Mouse (Mus musculus): ENCODE data around the gene Sh3bp1.

The Sh3bp1 gene

GRCm38 (mm10) chr15:78899740-78900584, at the start of gene Sh3bp1:
TSS of gene Sh3bp1 (plus strand) at chr15:78899768.
- DNase-seq: peak; percentile 48 to 53

DNA sequence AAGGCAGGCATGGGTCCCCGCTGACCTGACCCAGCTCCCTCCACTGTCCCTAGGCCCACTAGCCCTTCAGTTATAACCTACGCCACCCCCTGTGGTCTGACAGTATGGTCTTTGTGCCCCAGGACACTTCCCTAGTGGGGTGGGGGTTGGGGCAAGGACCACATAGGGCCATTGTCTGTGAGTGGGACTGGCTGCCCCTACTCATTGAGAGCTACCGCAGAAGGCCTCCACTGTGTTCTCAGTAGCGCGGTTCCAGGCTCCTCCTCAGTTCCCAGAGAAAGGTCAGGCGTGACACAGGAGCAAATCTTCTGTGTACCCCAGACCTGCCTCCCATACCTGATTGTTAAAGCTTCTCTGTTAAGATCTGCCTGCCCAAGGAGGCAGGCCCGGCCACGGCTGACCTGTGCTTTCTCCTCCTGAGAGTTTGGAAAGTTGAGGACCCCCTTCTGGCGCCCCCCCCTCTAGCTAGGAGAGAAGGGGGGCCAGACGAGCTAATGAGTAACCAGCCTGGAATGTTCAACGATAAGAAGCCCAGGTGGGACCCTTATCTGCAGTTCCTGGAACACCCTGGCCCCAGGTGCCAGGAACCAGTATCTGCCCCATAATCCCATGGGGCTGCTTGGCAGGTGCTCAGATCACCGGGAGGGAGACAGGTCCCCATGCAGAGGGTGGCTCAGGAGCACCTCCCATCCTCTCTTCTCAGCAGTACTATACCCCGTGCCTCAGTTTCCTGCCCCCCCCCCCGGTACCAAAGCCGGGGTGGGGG, 49.3 kb upstream of the Sh3bp1 start:
- no peak for DNase-seq

DNA sequence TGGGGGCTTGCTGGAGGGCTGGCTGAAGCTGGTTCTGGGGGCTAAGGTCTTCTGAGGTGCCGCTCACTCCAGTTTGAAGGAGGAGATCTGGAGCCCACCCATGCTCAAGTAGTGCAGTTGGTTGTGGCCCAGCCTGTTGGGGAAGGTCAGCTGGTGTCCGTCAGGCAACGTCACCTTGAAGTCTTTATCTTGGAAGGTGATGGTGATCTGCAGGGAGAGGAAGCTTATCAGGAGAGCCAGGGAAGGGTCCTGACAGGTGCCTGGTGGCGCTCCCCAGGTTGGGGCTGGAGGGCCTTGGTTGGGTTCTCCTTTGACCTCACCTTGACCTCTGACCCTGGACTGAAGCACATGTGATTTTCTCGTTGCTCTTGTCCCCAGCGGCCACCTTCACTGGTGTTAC, 48.6 kb upstream of the Sh3bp1 start:
- no peak for DNase-seq

DNA sequence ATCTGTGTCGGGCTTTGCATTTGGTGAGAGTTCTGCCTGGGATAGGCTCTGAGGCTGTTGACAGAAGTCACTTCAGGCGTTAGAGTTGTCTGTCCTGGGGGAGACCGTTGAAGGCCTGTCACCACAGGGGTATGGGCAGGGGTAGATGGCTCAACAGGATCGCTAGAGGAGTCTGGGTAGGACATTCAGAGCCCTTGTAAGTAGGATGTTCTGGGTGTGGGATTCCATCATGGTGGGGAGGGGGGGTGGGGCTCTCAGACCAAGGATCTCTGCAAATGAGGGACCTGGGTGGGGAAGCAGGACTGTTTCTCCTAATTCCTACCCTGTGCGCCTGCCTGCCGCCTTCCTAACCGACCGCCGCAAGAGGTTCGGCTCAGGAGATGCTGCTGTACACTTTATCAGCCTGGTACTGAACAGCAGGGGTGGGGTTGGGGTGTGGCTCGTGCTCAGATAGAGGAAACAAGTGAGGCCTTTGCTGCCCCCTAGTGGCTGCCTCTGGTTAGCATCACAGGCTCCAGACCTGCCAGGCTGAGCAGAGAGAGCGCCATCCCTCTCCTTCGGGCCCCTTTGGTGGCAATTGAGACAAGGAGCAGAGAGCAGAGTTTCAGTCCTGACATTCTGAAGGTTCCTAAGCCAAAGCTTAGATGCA, 47.9 kb upstream of the Sh3bp1 start:
- peak; percentile 96 to 98 for DNase-seq

GRCm38 (mm10) chr15:78855303-78855965, 44.1 kb upstream of the Sh3bp1 start, which contains the start of gene Lgals2:
TSS of gene Lgals2 (minus strand) at chr15:78855529.
- DNase-seq: no peak

- peak; percentile 61 to 65 for DNase-seq
Measured at GRCm38 (mm10) chr15:78857009-78857408, 42.6 kb upstream of the Sh3bp1 start.

DNA sequence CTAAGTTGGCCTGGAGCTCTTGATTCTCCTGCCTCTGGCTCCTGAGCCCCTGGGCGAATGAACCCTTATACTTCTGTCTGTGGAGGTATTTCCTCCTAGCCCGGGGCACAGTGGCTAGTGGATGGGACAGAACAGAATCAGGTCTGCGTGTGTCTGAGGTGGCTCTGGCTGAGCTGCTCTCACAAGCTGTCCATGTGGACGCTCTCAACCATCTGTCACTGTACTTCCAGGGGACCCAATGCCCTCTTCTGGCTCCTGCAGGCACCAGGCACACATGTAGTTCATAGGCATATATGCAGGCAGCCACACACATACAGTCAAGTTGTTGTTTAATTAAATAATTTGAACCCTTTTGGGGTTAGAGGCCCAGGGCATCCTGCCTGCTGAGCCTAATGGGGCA, 40.3 kb upstream of the Sh3bp1 start:
- peak; percentile 65 to 75 for DNase-seq

DNA sequence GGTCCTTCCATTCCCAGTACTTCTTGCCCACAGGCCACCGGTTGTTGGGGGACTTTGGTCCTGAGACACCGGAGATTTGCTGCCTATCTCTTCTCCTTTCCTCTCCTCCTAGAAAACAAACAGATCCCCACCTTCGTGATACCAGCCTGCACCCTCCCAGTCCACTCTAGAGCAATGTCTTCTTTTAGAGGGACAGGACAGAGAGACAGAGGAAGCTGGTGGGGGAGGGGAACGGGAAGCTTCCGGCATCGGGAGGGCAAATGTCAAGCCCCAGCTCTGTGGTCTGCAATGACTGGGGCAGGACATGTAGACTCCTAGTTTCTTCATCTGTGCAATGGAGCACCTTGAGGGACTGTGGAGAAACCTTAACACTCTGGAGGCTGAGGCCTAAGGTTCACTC, 39.9 kb upstream of the Sh3bp1 start:
- DNase-seq: no peak

DNA sequence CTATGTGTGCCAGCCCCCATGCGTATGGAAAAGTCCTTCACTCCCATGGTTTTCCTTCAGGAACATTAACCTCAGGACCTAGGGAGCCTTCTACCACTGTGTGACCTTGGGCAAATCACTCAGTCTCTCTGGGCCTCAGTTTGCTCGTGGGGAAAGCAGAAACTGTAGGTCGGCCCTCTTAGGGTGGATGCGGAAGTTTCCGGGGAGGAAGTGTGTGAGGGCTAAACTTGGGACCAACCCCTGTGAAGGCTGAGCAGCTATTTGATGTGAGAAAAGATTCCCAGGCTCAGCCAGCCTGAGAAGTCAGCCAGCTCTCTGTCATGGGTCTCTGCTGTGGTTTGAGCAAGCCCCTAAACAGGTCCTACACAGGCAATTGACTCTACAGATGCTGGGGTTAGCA, 37.3 kb upstream of the Sh3bp1 start:
- DNase-seq: no peak

DNA sequence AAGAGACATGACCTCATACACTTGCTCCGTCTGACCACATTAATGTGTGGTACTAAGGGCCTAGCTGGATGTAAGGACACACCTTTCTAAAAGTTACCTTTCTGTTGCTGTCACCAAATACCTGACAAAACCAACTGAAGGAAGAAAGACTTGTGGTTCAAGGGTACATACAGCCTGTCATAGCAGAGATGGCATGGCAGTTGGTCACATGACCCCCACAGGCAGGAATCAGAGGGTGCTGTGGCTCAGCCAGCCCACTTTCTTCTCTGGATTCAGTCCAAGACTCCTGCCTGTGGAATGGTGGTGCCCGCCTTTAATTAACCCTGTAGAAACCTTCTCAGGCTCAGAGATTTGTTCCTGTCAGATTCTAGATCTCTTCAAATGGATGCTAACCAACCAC, 36.4 kb upstream of the Sh3bp1 start:
- DNase-seq: no peak

DNA sequence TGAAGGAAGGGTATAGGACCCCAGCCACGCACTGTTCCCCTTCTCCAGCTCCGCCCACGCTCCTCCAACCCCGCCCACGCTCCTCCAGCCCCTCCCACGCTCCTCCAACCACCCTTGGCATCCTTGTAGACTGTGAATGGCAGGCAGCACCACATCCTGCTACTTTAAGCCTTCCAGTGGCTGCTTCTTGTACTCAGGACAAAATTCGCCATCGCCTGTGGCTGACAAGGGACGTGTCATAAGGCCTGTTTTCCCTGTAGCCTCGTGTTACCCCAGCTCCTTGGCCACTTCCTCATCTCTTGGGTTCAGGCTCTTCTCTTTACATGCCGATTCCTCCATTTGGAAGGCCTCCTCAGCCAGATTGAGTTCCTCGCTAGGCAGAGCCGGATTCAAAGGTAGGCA, 35.7 kb upstream of the Sh3bp1 start:
- DNase-seq: no peak

- DNase-seq: no peak
Measured at GRCm38 (mm10) chr15:78868398-78868797, 31.2 kb upstream of the Sh3bp1 start.

GRCm38 (mm10) chr15:78868826-78869233, 30.7 kb upstream of the Sh3bp1 start:
- DNase-seq: no peak

GRCm38 (mm10) chr15:78869775-78870174, 29.8 kb upstream of the Sh3bp1 start:
- DNase-seq: peak; percentile 70 to 73

DNA sequence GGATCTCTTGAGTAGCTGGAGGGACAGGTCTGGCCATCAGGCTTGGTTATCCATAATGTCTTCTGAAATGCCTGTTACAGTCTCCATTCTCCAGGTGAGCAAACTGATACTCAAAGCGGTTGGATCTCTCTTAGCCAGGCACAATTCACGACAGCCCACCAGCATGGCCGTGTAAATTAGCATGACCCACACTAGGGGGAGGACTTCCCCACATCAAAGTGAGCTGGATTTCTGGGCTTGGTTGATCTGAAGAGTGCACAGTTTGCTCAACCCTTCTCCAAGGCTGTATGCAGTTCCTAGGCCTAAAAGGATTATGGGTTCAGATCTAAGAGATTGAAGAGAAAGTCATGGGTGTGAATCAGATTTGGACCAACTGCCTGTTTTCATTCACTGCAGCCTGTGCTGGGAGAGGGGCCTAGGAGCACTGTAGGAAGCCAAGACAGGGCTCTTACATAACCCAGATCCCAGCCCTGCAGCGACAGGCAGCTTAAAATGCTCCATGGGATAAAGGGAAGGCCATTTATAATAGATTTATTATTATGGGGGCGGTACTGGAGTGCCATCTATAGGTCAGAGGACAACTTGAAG, 27.5 kb upstream of the Sh3bp1 start:
- no peak for DNase-seq

DNA sequence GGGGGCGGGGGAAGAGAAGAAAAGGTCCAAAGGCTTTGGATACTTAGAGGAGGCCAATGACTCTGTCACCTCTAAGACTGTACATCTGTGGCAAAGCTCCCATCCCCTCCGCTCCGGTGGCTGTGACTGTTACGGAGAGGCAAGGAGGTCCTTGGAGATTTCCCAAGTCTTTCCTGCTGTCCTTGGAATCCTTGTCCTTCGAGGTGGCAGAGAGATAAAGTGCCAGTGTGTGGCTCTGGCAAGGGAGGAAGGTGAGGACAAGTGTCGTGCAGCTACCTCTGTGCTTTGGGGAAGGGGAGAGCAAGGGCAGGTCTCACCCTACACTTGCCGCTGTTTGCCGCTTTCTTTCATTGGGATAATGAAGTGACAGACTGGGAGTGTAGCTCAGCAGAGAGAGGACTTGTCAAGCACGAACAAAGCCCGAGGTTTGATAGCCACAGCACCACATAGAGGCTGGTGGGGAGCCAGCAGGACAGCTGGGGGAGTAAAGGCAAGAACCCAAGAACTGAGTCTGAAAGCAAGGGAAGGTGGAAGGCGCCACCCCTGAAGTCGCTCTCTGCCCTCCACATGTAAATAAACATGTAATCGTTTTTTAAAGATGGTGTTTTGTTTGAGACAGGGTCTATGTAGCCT, 25.6 kb upstream of the Sh3bp1 start:
- peak; percentile 36 to 56 for DNase-seq

DNA sequence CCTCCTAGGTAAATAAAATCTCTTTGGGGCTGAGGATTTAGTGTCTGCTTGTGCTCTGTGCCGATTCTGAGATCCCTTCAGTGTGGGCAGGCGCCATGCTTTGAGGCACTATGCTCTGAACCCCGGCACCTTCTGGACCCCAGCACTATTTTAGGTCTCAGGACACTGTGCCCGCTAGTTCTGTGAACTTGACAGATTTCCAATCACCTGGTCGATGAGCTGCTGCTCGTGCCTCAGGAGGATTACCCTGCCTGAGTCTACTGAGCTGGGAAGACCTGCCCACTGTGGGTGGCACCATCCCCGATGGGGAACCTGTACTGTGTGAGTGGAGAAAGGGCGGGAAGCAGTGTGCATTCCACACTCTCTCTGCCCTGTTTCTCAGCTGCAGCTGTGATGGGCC, 24.6 kb upstream of the Sh3bp1 start:
- DNase-seq: no peak

DNA sequence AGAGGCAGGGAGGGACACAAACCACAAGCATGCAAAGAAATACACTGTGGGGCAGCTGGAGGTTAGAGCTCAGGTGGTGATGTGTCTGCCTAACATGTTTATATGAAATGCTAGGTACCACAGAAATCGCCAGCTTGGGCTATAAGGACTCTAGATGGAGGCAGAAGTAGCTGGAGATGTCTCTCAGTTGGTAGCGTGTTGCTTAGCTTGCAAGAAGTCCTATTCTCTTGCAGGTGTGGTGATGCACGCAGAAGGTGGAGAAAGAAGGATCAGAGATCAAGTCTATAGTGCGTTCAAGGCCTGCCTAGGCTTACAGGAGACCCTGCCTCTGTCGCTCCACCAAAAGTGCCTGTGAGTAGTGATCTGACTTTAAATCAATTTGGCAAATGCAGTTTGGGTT, 24.0 kb upstream of the Sh3bp1 start:
- DNase-seq: no peak

GRCm38 (mm10) chr15:78876258-78876696, 23.3 kb upstream of the Sh3bp1 start:
- peak; percentile 92 to 96 for DNase-seq

GRCm38 (mm10) chr15:78876991-78877809, 22.4 kb upstream of the Sh3bp1 start, which contains the start of gene Gga1:
TSS of gene Gga1 (plus strand) at chr15:78877190.
- peak; percentile 96 to 97 for DNase-seq

Measured in cerebellum, postnatal 14 days (tissue).